Mouse (Mus musculus): ENCODE measurements around the gene Mtmr12. TPM values are rescaled to one million over a fixed set of nuclear protein-coding genes. Genes with fewer than 3 reads are reported as not detected.

Gene Mtmr12
- total and polyA plus RNA-seq, 3 experiments, result 14.3 to 38.2 TPM; not detected in 1

DNA sequence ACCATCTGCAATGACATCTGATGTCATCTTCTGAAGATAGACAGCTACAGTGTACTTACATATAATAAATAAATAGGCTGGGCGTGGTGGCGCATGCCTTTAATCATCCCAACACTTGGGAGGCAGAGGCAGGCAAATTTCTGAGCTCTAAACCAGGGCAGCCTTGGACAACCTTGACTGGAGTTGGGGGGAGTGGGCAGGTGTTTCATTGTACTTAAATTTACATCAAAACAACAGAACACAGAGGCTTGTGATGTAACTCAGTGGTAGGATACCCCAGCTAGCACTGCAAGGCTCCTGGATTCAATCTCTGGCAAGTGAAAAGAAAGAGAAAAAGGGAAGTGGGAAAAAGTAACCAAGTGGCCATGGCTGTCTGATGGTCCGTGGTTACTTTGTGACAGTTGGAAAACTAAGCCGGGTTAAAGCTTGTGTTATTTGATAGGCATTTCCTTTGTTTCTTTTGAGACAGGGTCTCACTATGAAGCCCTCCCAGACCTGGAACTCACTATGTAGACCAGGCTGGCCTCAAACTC lies 70.3 kb downstream of the Mtmr12 start:
- Histone ChIP-seq H3K36me3 (ENCODE audit: control insufficient read depth in 1 of 2, insufficient read depth in 2 of 2, low read length in 2 of 2) (no peaks in the 10 kb centered on the region; a peak in 2 of 4 replicates), H3K27ac (ENCODE audit: control insufficient read depth, low read depth, low read length) (no peak overlapping the region), H3K4me3 (ENCODE audit: control insufficient read depth in 1 of 2, insufficient read depth in 1 of 2, low read depth in 2 of 2, low read length in 2 of 2) (no peak overlapping the region), H3K9me3 (replicated peaks; ENCODE audit: insufficient read depth, low read length) (no peaks in the 10 kb centered on the region), H3K27me3 (ENCODE audit: control insufficient read depth in 1 of 2, insufficient read depth in 2 of 2, low read length in 2 of 2) (no peaks in the 10 kb centered on the region), H3K9ac (ENCODE audit: control insufficient read depth, low read depth, low read length, poor library complexity, severe bottlenecking) (no peak overlapping the region), H3K4me1 (ENCODE audit: control insufficient read depth in 1 of 2, insufficient read depth in 2 of 2, low read length in 2 of 2) (0 out of 4 replicates have a peak, but pooled peaks cover 0 to 12% of the 10 kb centered on the region in 2 experiments), H3K79me2 (ENCODE audit: control insufficient read depth, insufficient read depth, low read length, poor library complexity) (no peaks in the 10 kb centered on the region)
- TF ChIP-seq NRF1 (IDR thresholded peaks at IDR 0.05; ENCODE audit: insufficient read depth, low read depth, low read length, poor library complexity, severe bottlenecking), result no peak
- TF ChIP-seq CHD2 (IDR thresholded peaks at IDR 0.05; ENCODE audit: low read length), result no peak
- no peak for TF ChIP-seq CTCF (IDR thresholded peaks at IDR 0.05 in 2 of 3, conservative IDR thresholded peaks at IDR 0.05 in 1 of 3; ENCODE audit: control insufficient read depth in 1 of 3, insufficient read depth in 1 of 3, low read depth in 2 of 3, low read length in 3 of 3, poor library complexity in 1 of 3, severe bottlenecking in 1 of 3)
- no peak for TF ChIP-seq JUND (IDR thresholded peaks at IDR 0.05; ENCODE audit: low read depth, low read length)
- no peak for TF ChIP-seq GABPA (IDR thresholded peaks at IDR 0.05; ENCODE audit: low read depth, low read length)
- TF ChIP-seq TAL1 (IDR thresholded peaks at IDR 0.05; ENCODE audit: low read length), result no peak
- no peak for TF ChIP-seq POLR2A (IDR thresholded peaks at IDR 0.05; ENCODE audit: control insufficient read depth in 1 of 2, insufficient read depth in 1 of 2, low read depth in 1 of 2, low read length in 2 of 2, poor library complexity in 1 of 2)
- no peak for TF ChIP-seq RAD21 (IDR thresholded peaks at IDR 0.05; ENCODE audit: low read depth, low read length)
- no peak for TF ChIP-seq SIN3A (IDR thresholded peaks at IDR 0.05; ENCODE audit: low read length)
- no peak for TF ChIP-seq UBTF (IDR thresholded peaks at IDR 0.05; ENCODE audit: borderline replicate concordance, insufficient read depth, low read depth, low read length)
- TF ChIP-seq ELF1 (IDR thresholded peaks at IDR 0.05; ENCODE audit: low read depth, low read length), result no peak
- peak; percentile 54 for DNase-seq (ENCODE audit: low read depth, low spot score)

DNA sequence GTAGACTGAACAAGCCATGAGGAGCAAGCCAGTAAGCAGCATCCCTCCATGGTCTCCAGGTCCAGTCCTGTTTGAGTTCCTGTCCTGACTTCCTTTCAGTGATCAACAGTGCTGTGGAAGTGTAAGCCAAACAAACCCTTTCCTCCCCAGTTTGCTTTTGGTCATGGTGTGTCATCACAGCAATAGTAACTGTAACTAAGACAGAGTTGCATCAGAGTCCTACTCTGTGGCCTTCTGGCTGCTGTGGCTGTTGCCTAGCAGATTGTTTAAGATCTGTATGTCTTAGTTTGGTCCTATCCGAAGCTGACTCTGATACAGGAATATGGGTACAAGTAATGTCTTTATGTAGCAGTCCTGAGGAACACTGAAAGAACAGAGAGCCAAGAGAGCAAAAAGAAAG lies 75.0 kb downstream of the Mtmr12 start:
- no peaks in the 10 kb centered on the region for H3K27me3 ChIP-seq (ENCODE audit: control insufficient read depth in 1 of 2, insufficient read depth in 2 of 2, low read length in 2 of 2)
- H3K27ac ChIP-seq (ENCODE audit: control insufficient read depth, low read depth, low read length), result no peak overlapping the region
- no peak for TF ChIP-seq CHD2 (IDR thresholded peaks at IDR 0.05; ENCODE audit: low read length)
- no peak for TF ChIP-seq TBP (IDR thresholded peaks at IDR 0.05; ENCODE audit: low read depth, low read length)
- TF ChIP-seq BHLHE40 (IDR thresholded peaks at IDR 0.05; ENCODE audit: borderline replicate concordance, low read depth, low read length), result no peak
- TF ChIP-seq RAD21 (IDR thresholded peaks at IDR 0.05; ENCODE audit: low read depth, low read length), result no peak
- no peak for TF ChIP-seq EP300 (IDR thresholded peaks at IDR 0.05; ENCODE audit: low read depth in 1 of 2, low read length in 2 of 2)
- no peak for TF ChIP-seq SIN3A (IDR thresholded peaks at IDR 0.05; ENCODE audit: low read length)
- no peak for TF ChIP-seq SMC3 (IDR thresholded peaks at IDR 0.05; ENCODE audit: low read depth, low read length)
- TF ChIP-seq GABPA (IDR thresholded peaks at IDR 0.05; ENCODE audit: low read depth, low read length), result no peak
- no peak for TF ChIP-seq ZMIZ1 (IDR thresholded peaks at IDR 0.05; ENCODE audit: low read depth, low read length)
- TF ChIP-seq ELF1 (IDR thresholded peaks at IDR 0.05; ENCODE audit: low read depth, low read length), result no peak
- no peak for TF ChIP-seq ETS1 (IDR thresholded peaks at IDR 0.05; ENCODE audit: low read depth, low read length)
- no peak for TF ChIP-seq JUND (IDR thresholded peaks at IDR 0.05; ENCODE audit: low read depth, low read length)
- no peak for TF ChIP-seq MEF2A (IDR thresholded peaks at IDR 0.05; ENCODE audit: extremely low read depth, insufficient replicate concordance, low read depth, low read length, poor library complexity, severe bottlenecking)
- TF ChIP-seq E2F4 (IDR thresholded peaks at IDR 0.05; ENCODE audit: borderline replicate concordance, low read depth, low read length), result no peak
- no peak for TF ChIP-seq ZKSCAN1 (IDR thresholded peaks at IDR 0.05; ENCODE audit: low read depth, low read length)
- TF ChIP-seq CTCF (IDR thresholded peaks at IDR 0.05 in 2 of 3, conservative IDR thresholded peaks at IDR 0.05 in 1 of 3; ENCODE audit: control insufficient read depth in 1 of 3, insufficient read depth in 1 of 3, low read depth in 2 of 3, low read length in 3 of 3, poor library complexity in 1 of 3, severe bottlenecking in 1 of 3), result no peak
- no peaks in the 10 kb centered on the region for H3K79me2 ChIP-seq (ENCODE audit: control insufficient read depth, insufficient read depth, low read length, poor library complexity)
- H3K36me3 ChIP-seq (ENCODE audit: control insufficient read depth in 1 of 2, insufficient read depth in 2 of 2, low read length in 2 of 2), result no peaks in the 10 kb centered on the region
- no peaks in the 10 kb centered on the region for H3K9me3 ChIP-seq (replicated peaks; ENCODE audit: insufficient read depth, low read length)
- no peak overlapping the region for H3K4me3 ChIP-seq (ENCODE audit: control insufficient read depth in 1 of 2, insufficient read depth in 1 of 2, low read depth in 2 of 2, low read length in 2 of 2)
- no peak for DNase-seq (ENCODE audit: low read depth, low spot score)
- 0 out of 4 replicates have a peak, but pooled peaks cover 0 to 8% of the 10 kb centered on the region in 2 experiments for H3K4me1 ChIP-seq (ENCODE audit: control insufficient read depth in 1 of 2, insufficient read depth in 2 of 2, low read length in 2 of 2)
- no peak overlapping the region for H3K9ac ChIP-seq (ENCODE audit: control insufficient read depth, low read depth, low read length, poor library complexity, severe bottlenecking)

Data from MEL (cell line).